Mouse (Mus musculus): Measurements from ENCODE around the gene Herc4.

GRCm38 (mm10) chr10:63277010-63277409 is 33.4 kb downstream of the Herc4 start:
- TF ChIP-seq GATA1 (IDR thresholded peaks at IDR 0.05; ENCODE audit: low read length), result peak; percentile 80
- peak; percentile 83 for TF ChIP-seq TAL1 (IDR thresholded peaks at IDR 0.05; ENCODE audit: low read length)

Data from erythroblast, embryonic 14.5 days (primary cell).